ENCODE assay signal across 22 mouse cellular contexts in genomic region chr5:65761020-65761419, GRCm38 (mm10). TPM values are rescaled to one million over a fixed set of nuclear protein-coding genes. Genes with fewer than 3 reads are reported as not detected.
A peak's percentile ranks its signal among the peaks of the same experiment; 100 is the strongest.
DNase-seq lines count a peak whose midpoint lies in the region; ATAC-seq and TF ChIP-seq lines count a peak whose summit lies in the region.
"Had no signal": no experiment of that assay in that cellular context is flagged by ENCODE, and none has a peak within 500 bp of the region (broad histone marks: within the 10 kb centered on the region; RNA-seq: fewer than 3 reads in every experiment).

No protein-coding gene starts in this region.

- no peak for TF ChIP-seq POLR2A in MEL (IDR thresholded peaks at IDR 0.05; ENCODE audit: control insufficient read depth in 1 of 2, insufficient read depth in 1 of 2, low read depth in 1 of 2, low read length in 2 of 2, poor library complexity in 1 of 2)

- H3K4me2 ChIP-seq in liver, embryonic 13.5 days = peak overlapping the region; percentile 17
- no peak overlapping the region for H3K4me2 ChIP-seq in liver, postnatal 0 days (ENCODE audit: low read depth, low read length)
- H3K4me2 ChIP-seq: hindbrain, embryonic 14.5 days had no signal

- no peak for TF ChIP-seq RAD21 in MEL (IDR thresholded peaks at IDR 0.05; ENCODE audit: low read depth, low read length)

- 0 out of 2 replicates have a peak, but pooled peaks have one; percentile 5 for ATAC-seq in liver, embryonic 13.5 days (ENCODE audit: low read depth)
- no peak for ATAC-seq in liver, postnatal 0 days
- no peak for ATAC-seq in frontal cortex, adult (ENCODE audit: low TSS enrichment)
- ATAC-seq: forebrain, embryonic 14.5 days had no signal

- peaks cover 3 to 14% of the 10 kb centered on the region in 2 experiments; a peak in 3 of 4 replicates for H3K4me1 ChIP-seq in MEL (ENCODE audit: control insufficient read depth in 1 of 2, insufficient read depth in 2 of 2, low read length in 2 of 2)
- H3K4me1 ChIP-seq in liver, embryonic 13.5 days (replicated peaks) = peaks cover 29% of the 10 kb centered on the region
- peaks cover 10% of the 10 kb centered on the region for H3K4me1 ChIP-seq in liver, postnatal 0 days (ENCODE audit: insufficient read depth)

- no peaks in the 10 kb centered on the region for H3K27me3 ChIP-seq in MEL (ENCODE audit: control insufficient read depth in 1 of 2, insufficient read depth in 2 of 2, low read length in 2 of 2)
- no peaks in the 10 kb centered on the region for H3K27me3 ChIP-seq in liver, embryonic 13.5 days
- H3K27me3 ChIP-seq in liver, postnatal 0 days (ENCODE audit: insufficient read depth, low read length) = no peaks in the 10 kb centered on the region
- H3K27me3 ChIP-seq: embryonic facial prominence, embryonic 15.5 days; heart, embryonic 15.5 days had no signal

- no peak overlapping the region; the same call in 1 of the 2 replicates for H3K9ac ChIP-seq in MEL (ENCODE audit: control insufficient read depth, low read depth, low read length, poor library complexity, severe bottlenecking)
- peak overlapping the region; percentile 10; the same call in 1 of the 2 replicates for H3K9ac ChIP-seq in liver, embryonic 13.5 days
- H3K9ac ChIP-seq in liver, postnatal 0 days (replicated peaks) = no peak overlapping the region
- H3K9ac ChIP-seq: embryonic facial prominence, embryonic 15.5 days; heart, embryonic 15.5 days; hindbrain, embryonic 14.5 days had no signal

- no peaks in the 10 kb centered on the region for H3K9me3 ChIP-seq in MEL (replicated peaks; ENCODE audit: insufficient read depth, low read length)
- H3K9me3 ChIP-seq in liver, embryonic 13.5 days (replicated peaks) = no peaks in the 10 kb centered on the region
- no peaks in the 10 kb centered on the region for H3K9me3 ChIP-seq in liver, postnatal 0 days (ENCODE audit: low read length)
- H3K9me3 ChIP-seq: embryonic facial prominence, embryonic 15.5 days; forebrain, embryonic 10.5 days; heart, embryonic 10.5 days; heart, embryonic 15.5 days had no signal

- H3K79me2 ChIP-seq in MEL (ENCODE audit: control insufficient read depth, insufficient read depth, low read length, poor library complexity) = peaks cover 20% of the 10 kb centered on the region

- peak; percentile 42 for DNase-seq in MEL (ENCODE audit: low read depth, low spot score)
- peak; percentile 52 for DNase-seq in c-Kit-positive CD71-positive TER-119-negative erythroid progenitor cells, embryonic 14.5 days (ENCODE audit: low read depth)
- peak; percentile 21 for DNase-seq in liver, embryonic 13.5 days
- DNase-seq in liver, postnatal 0 days = no peak
- DNase-seq in kidney, adult 9 months = no peak
- DNase-seq in adrenal gland, adult 18-20 months (ENCODE audit: low spot score in 2 of 2) = no peak
- DNase-seq: adrenal gland, postnatal 10 days; cerebellum, adult 11 months; cerebellum, adult 8-10 months; cerebellum, postnatal 14 days; embryo, embryonic 11 days; gastrocnemius, postnatal 10 days; heart, adult 18-20 months; heart, postnatal 14 days had no signal

- no peak overlapping the region; the same call in none of the 2 replicates for H3K27ac ChIP-seq in MEL (ENCODE audit: control insufficient read depth, low read depth, low read length)
- peak overlapping the region; percentile 73 for H3K27ac ChIP-seq in liver, embryonic 13.5 days
- H3K27ac ChIP-seq in liver, postnatal 0 days (ENCODE audit: low read depth) = 0 out of 2 replicates have a peak overlapping the region, but pooled peaks have one; percentile 29
- H3K27ac ChIP-seq: embryonic facial prominence, embryonic 15.5 days; heart, embryonic 15.5 days; hindbrain, embryonic 14.5 days had no signal

- H3K36me3 ChIP-seq in MEL (ENCODE audit: control insufficient read depth in 1 of 2, insufficient read depth in 2 of 2, low read length in 2 of 2) = peaks cover 0 to 15% of the 10 kb centered on the region in 2 experiments; a peak in 2 of 4 replicates
- no peaks in the 10 kb centered on the region for H3K36me3 ChIP-seq in liver, embryonic 13.5 days
- no peaks in the 10 kb centered on the region for H3K36me3 ChIP-seq in liver, postnatal 0 days (replicated peaks; ENCODE audit: insufficient read depth, low read length)
- H3K36me3 ChIP-seq: embryonic facial prominence, embryonic 15.5 days; heart, embryonic 10.5 days; heart, embryonic 15.5 days had no signal

- TF ChIP-seq EP300 in MEL (IDR thresholded peaks at IDR 0.05; ENCODE audit: low read depth in 1 of 2, low read length in 2 of 2) = peak; percentile 26 to 46; a peak in 3 of 4 replicates
- peak; percentile 67 for TF ChIP-seq EP300 in liver, postnatal 0 days (IDR thresholded peaks at IDR 0.05; ENCODE audit: low read depth)

- no peak overlapping the region for H3K4me3 ChIP-seq in MEL (ENCODE audit: control insufficient read depth in 1 of 2, insufficient read depth in 1 of 2, low read depth in 2 of 2, low read length in 2 of 2)
- no peak overlapping the region for H3K4me3 ChIP-seq in liver, embryonic 13.5 days (replicated peaks)
- no peak overlapping the region for H3K4me3 ChIP-seq in liver, postnatal 0 days (ENCODE audit: low read depth, low read length)
- H3K4me3 ChIP-seq: erythroblast, embryonic 14.5 days; heart, embryonic 15.5 days had no signal

- TF ChIP-seq CTCF in MEL (IDR thresholded peaks at IDR 0.05 in 2 of 3, conservative IDR thresholded peaks at IDR 0.05 in 1 of 3; ENCODE audit: control insufficient read depth in 1 of 3, insufficient read depth in 1 of 3, low read depth in 2 of 3, low read length in 3 of 3, poor library complexity in 1 of 3, severe bottlenecking in 1 of 3) = no peak
- TF ChIP-seq CTCF in liver, postnatal 0 days (IDR thresholded peaks at IDR 0.05; ENCODE audit: low read depth) = no peak

- 16% methylated on average over 5 of the region's 5 CpGs for WGBS in liver, embryonic 13.5 days (ENCODE audit: insufficient replicate concordance)
- WGBS in liver, postnatal 0 days (ENCODE audit: insufficient replicate concordance) = 32% methylated on average over 5 of the region's 5 CpGs

TF ChIP-seq in MEL, 35 proteins besides CTCF, POLR2A, EP300 and RAD21:
- TF ChIP-seq TAL1 (IDR thresholded peaks at IDR 0.05; ENCODE audit: low read length) (peak; percentile 76), GABPA (IDR thresholded peaks at IDR 0.05; ENCODE audit: low read depth, low read length) (no peak), GATA1 (IDR thresholded peaks at IDR 0.05; ENCODE audit: low read depth, low read length) (peak; percentile 31; the same call in 1 of the 2 replicates), ZNF384 (IDR thresholded peaks at IDR 0.05; ENCODE audit: low read depth, low read length) (no peak), POLR2AphosphoS2 (IDR thresholded peaks at IDR 0.05; ENCODE audit: low read length) (peak; percentile 23), TBP (IDR thresholded peaks at IDR 0.05; ENCODE audit: low read depth, low read length) (no peak), MAX (IDR thresholded peaks at IDR 0.05; ENCODE audit: low read length) (peak; percentile 51), ETS1 (IDR thresholded peaks at IDR 0.05; ENCODE audit: low read depth, low read length) (0 out of 2 replicates have a peak, but pooled peaks have one; percentile 20), MXI1 (IDR thresholded peaks at IDR 0.05; ENCODE audit: low read depth, low read length) (0 out of 2 replicates have a peak, but pooled peaks have one; percentile 42), MEF2A (IDR thresholded peaks at IDR 0.05; ENCODE audit: extremely low read depth, insufficient replicate concordance, low read depth, low read length, poor library complexity, severe bottlenecking) (no peak), POLR2AphosphoS5 (IDR thresholded peaks at IDR 0.05; ENCODE audit: borderline replicate concordance, low read depth, low read length) (no peak), E2F4 (IDR thresholded peaks at IDR 0.05; ENCODE audit: borderline replicate concordance, low read depth, low read length) (no peak), SIN3A (IDR thresholded peaks at IDR 0.05; ENCODE audit: low read length) (peak; percentile 45; the same call in 1 of the 2 replicates), MAZ (IDR thresholded peaks at IDR 0.05; ENCODE audit: low read depth, low read length) (0 out of 2 replicates have a peak, but pooled peaks have one; percentile 21), BHLHE40 (IDR thresholded peaks at IDR 0.05; ENCODE audit: borderline replicate concordance, low read depth, low read length) (peak; percentile 27; the same call in 1 of the 2 replicates)

RNA-seq across cellular contexts. Expression of gene N4bp2, which starts 2.3 kb away (rescaled TPM):
- 10.1 and 11.4 TPM in 2 replicates for total RNA-seq in MEL (2012; rRNA removed)
- polyA plus RNA-seq in MEL (2012; ENCODE audit: insufficient read depth in 1 of 2, insufficient read length in 2 of 2, low read depth in 1 of 2, low replicate concordance in 2 of 2, missing spikeins in 1 of 2) = 10 to 100 TPM; 12.9 to 50.6 TPM
- 9.6 and 11.5 TPM in 2 replicates for polyA plus RNA-seq in liver, embryonic 13.5 days (2015; fragmentation: Nextera tagmentation; extraction: Ambion mirVana)
- 4.6 and 5.1 TPM in 2 replicates for polyA plus RNA-seq in liver, postnatal 0 days (2015; fragmentation: Nextera tagmentation; extraction: Ambion mirVana)
- total RNA-seq in adrenal gland, adult 18-20 months (2021) = 10 to 100 TPM in 1 of 2 experiments, 1 to 10 TPM in 1; 8.1 to 12.0 TPM

Comparison
In these comparisons a context has a peak if more than half of its experiments do, and no peak if none do; other contexts are left out.
1. DNase-seq: peak in MEL (single experiment), c-Kit-positive CD71-positive TER-119-negative erythroid progenitor cells, embryonic 14.5 days (single experiment) and liver, embryonic 13.5 days (single experiment); none in liver, postnatal 0 days (single experiment), kidney, adult 9 months (single experiment) and adrenal gland, adult 18-20 months (0 of 2).